Mouse (Mus musculus): Measurements from ENCODE around the gene Hps4. TPM values are rescaled to one million over a fixed set of nuclear protein-coding genes. Genes with fewer than 3 reads are reported as not detected.

The Hps4 gene
- polyA plus RNA-seq, 1 experiment from 2014 or later: 28.8 TPM

DNA sequence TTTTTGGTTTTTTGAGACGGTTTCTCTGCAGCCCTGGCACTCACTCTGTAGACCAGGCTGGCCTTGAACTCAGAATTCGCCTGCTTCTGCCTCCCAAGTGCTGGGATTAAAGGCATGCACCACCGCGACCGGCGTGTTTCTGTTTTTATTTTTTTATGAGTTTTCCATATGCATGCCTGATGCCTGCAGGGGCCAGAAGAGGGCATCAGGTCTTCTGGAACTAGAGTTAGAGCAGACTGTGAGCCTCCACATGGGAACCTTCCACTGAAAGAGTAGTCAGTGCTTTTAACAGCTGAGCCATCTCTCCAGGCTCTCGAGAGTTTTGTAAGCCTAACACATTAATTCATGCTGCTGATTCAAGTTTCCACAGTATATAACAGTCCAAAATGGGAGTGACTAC, 3.7 kb upstream of the Hps4 start:
- Histone ChIP-seq H3K9ac (ENCODE audit: low read depth, low read length) (no peak overlapping the region), H3K9me3 (ENCODE audit: control insufficient read depth) (no peaks in the 10 kb centered on the region), H3K4me1 (replicated peaks; ENCODE audit: control insufficient read depth, insufficient read depth, low read length) (peaks cover 3% of the 10 kb centered on the region; the same call in 1 of the 2 replicates), H3K27me3 (replicated peaks; ENCODE audit: control insufficient read depth, insufficient read depth, low read length) (no peaks in the 10 kb centered on the region), H3K4me2 (replicated peaks; ENCODE audit: low read depth) (no peak overlapping the region), H3K27ac (ENCODE audit: low read depth, low read length) (no peak overlapping the region), H3K4me3 (ENCODE audit: low read depth, low read length) (no peak overlapping the region), H3K36me3 (ENCODE audit: control insufficient read depth, insufficient read depth) (peaks cover 52% of the 10 kb centered on the region)
- WGBS: 55% methylated on average over 7 of the region's 7 CpGs
- no peak for ATAC-seq
- peak; percentile 46 for TF ChIP-seq CTCF (IDR thresholded peaks at IDR 0.05; ENCODE audit: low read depth)

DNA sequence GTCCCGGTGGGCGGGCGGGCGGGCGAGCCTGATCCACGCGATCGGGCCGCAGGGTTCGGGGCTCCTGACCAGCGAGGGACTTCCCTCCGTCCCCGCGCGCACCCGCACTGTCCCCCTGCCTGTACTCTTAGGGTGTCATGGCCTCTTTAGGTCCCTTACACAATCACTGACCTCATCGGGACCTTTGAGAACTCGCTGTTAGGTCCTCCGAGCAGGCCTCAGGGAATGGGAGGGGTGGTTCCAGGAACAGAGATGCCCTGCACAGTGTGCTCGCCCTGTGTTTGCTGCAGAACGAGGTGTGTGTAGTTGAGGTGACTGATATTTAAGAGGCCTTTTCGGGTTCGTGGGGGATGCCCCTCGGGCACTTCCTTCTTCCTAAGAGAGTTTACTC, 317 bp downstream of the Hps4 start:
- Histone ChIP-seq H3K4me1 (replicated peaks; ENCODE audit: control insufficient read depth, insufficient read depth, low read length) (peaks cover 3% of the 10 kb centered on the region; the same call in 1 of the 2 replicates), H3K27ac (ENCODE audit: low read depth, low read length) (peak overlapping the region; percentile 88), H3K36me3 (ENCODE audit: control insufficient read depth, insufficient read depth) (peaks cover 32% of the 10 kb centered on the region), H3K9ac (ENCODE audit: low read depth, low read length) (peak overlapping the region; percentile 76), H3K4me3 (ENCODE audit: low read depth, low read length) (peak overlapping the region; percentile 78), H3K4me2 (replicated peaks; ENCODE audit: low read depth) (peak overlapping the region; percentile 77), H3K9me3 (ENCODE audit: control insufficient read depth) (no peaks in the 10 kb centered on the region), H3K27me3 (replicated peaks; ENCODE audit: control insufficient read depth, insufficient read depth, low read length) (no peaks in the 10 kb centered on the region)
- ATAC-seq: peak; percentile 70
- TF ChIP-seq CTCF (IDR thresholded peaks at IDR 0.05; ENCODE audit: low read depth): no peak
- under 1% methylated on average over 24 of the region's 24 CpGs for WGBS

DNA sequence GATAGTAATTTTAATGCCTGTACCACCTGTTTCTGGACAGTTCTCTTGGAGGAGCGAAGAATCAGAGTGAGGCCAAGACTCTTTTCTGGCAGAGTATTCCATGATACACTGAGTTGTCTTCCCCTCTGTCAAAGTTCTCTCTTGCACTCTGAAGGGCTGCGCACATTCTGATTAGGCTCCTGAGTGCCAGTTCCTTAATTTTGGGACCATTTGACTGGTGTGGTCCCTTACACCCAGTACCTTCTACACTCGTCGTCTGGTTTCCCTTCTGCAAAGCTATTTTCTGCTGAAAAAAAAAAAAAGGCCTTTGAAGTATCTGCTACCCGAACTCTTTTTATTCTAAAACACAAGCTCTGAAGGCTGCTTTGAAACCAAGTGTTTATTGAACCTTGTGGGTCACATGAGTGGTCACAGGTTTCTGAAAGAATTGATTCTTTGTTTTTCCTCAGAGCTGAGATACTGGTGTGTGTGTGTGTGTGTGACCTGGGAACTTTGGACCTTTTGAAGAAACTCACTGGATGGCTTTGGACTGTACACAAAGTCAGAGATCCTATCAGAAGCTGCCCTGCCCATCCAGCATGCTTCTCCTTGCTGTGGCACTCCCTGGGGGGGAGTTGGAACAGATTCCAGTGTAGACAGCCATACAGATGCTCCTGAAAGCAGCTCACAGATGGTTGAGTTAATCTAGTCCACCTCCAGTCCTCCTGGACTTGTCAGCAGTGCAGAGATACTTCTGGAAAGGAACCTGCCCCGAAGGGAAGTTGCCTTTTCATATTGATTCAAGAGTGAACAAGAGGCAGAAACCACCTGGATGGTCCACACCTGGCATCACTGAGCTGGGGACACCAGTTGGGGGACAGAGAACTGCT, 1.4 kb downstream of the Hps4 start:
- H3K4me2 ChIP-seq (replicated peaks; ENCODE audit: low read depth): peak overlapping the region; percentile 77
- no peak for TF ChIP-seq CTCF (IDR thresholded peaks at IDR 0.05; ENCODE audit: low read depth)
- H3K27ac ChIP-seq (ENCODE audit: low read depth, low read length): peak overlapping the region; percentile 88
- peaks cover 3% of the 10 kb centered on the region; the same call in 1 of the 2 replicates for H3K4me1 ChIP-seq (replicated peaks; ENCODE audit: control insufficient read depth, insufficient read depth, low read length)
- ATAC-seq: peak; percentile 84
- no peaks in the 10 kb centered on the region for H3K9me3 ChIP-seq (ENCODE audit: control insufficient read depth)
- 46% methylated on average over 6 of the region's 6 CpGs for WGBS
- no peaks in the 10 kb centered on the region for H3K27me3 ChIP-seq (replicated peaks; ENCODE audit: control insufficient read depth, insufficient read depth, low read length)
- H3K4me3 ChIP-seq (ENCODE audit: low read depth, low read length): peak overlapping the region; percentile 4; the same call in 1 of the 2 replicates
- peaks cover 35% of the 10 kb centered on the region for H3K36me3 ChIP-seq (ENCODE audit: control insufficient read depth, insufficient read depth)
- no peak overlapping the region for H3K9ac ChIP-seq (ENCODE audit: low read depth, low read length)

DNA sequence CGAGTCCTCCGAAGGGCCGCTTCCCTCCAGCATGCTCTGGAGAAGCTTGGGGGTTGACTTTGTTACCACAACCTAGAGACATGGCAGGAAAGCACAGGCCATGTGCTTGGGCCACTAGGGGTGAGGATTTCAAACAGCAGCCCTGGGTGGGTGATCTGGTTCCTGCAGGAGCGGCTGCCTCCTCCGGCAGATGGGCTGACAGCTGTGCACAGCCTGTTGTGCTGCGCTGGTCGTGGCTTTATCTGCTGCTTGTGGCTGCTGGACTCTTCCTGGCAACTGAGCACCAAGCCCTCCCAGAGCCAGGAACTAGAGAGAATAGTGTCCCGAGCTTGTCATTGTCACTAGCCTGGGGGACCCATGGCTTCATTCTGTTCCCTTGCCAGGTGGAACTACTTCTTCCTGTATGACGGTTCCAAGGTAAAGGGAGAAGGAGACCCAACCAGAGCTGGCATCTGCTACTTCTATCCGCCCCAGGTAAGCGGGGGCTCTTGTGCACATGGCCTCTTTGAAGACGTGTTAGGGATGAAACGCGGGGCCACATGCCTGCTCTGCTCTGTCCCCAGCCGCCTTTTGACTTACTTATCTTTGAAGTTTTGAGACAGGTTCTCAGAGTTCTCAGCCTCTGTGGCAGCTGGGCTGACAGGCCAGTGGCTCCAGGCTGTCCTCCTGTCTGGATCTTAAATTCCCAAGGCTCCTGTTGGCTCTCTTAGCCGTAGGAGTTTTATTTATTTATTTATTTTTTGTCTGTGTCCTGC, 3.5 kb downstream of the Hps4 start:
- H3K9ac ChIP-seq (ENCODE audit: low read depth, low read length): no peak overlapping the region
- no peak overlapping the region for H3K27ac ChIP-seq (ENCODE audit: low read depth, low read length)
- peaks cover 3% of the 10 kb centered on the region; the same call in 1 of the 2 replicates for H3K4me1 ChIP-seq (replicated peaks; ENCODE audit: control insufficient read depth, insufficient read depth, low read length)
- peaks cover 49% of the 10 kb centered on the region for H3K36me3 ChIP-seq (ENCODE audit: control insufficient read depth, insufficient read depth)
- H3K4me3 ChIP-seq (ENCODE audit: low read depth, low read length): no peak overlapping the region; the same call in 1 of the 2 replicates
- no peaks in the 10 kb centered on the region for H3K27me3 ChIP-seq (replicated peaks; ENCODE audit: control insufficient read depth, insufficient read depth, low read length)
- 72% methylated on average over 16 of the region's 16 CpGs for WGBS
- H3K9me3 ChIP-seq (ENCODE audit: control insufficient read depth): no peaks in the 10 kb centered on the region
- no peak for ATAC-seq
- peak overlapping the region; percentile 51 for H3K4me2 ChIP-seq (replicated peaks; ENCODE audit: low read depth)
- TF ChIP-seq CTCF (IDR thresholded peaks at IDR 0.05; ENCODE audit: low read depth): no peak

DNA sequence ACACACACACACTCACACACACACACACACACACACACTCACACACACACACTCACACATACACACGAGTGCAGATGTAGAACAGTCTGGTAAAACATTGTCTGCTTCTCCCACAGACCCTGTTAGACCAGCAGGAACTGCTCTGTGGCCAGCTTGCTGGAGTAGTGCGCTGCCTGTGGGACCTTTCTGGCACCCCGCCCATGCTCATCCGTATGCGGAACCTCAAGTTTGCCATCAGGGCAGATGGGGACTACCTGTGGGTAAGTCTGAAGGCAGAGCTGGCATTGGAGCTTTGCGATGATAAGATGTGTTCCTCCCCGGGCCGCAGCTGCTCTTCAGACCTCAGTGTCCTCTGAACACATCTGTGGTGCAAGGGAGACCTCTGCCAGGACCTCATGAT, 6.3 kb downstream of the Hps4 start:
- ATAC-seq: no peak
- H3K36me3 ChIP-seq (ENCODE audit: control insufficient read depth, insufficient read depth): peaks cover 66% of the 10 kb centered on the region

DNA sequence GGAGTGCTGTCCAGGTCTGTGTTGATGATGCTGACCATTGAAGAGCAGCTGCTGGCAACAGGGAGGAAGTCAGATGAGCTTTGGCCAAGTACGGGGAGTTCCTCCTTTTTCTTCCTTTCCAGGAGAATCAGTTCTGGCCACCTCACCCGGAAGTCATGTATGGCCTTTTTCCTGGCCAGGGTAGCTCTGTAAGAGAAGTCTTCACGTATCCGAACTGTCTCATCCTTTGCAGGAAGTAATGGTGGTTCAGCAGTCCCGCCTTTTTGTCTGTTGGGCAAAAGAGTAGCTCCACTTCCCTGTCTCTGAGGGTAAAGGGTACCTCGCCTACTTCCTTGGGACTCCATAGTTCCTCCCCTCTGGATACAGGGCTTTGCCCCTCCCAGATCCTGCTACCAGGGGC, 12.6 kb downstream of the Hps4 start:
- no peaks in the 10 kb centered on the region for H3K9me3 ChIP-seq (ENCODE audit: control insufficient read depth)
- H3K27me3 ChIP-seq (replicated peaks; ENCODE audit: control insufficient read depth, insufficient read depth, low read length): no peaks in the 10 kb centered on the region
- no peak for TF ChIP-seq CTCF (IDR thresholded peaks at IDR 0.05; ENCODE audit: low read depth)
- no peak overlapping the region for H3K4me2 ChIP-seq (replicated peaks; ENCODE audit: low read depth)
- ATAC-seq: 0 out of 2 replicates have a peak, but pooled peaks have one; percentile 5
- no peak overlapping the region for H3K9ac ChIP-seq (ENCODE audit: low read depth, low read length)
- 70% methylated on average over 6 of the region's 6 CpGs for WGBS
- no peak overlapping the region for H3K4me3 ChIP-seq (ENCODE audit: low read depth, low read length)
- peak overlapping the region; percentile 35; the same call in 1 of the 2 replicates for H3K27ac ChIP-seq (ENCODE audit: low read depth, low read length)
- H3K4me1 ChIP-seq (replicated peaks; ENCODE audit: control insufficient read depth, insufficient read depth, low read length): no peaks in the 10 kb centered on the region
- H3K36me3 ChIP-seq (ENCODE audit: control insufficient read depth, insufficient read depth): peaks cover 50% of the 10 kb centered on the region

More for the DNA sequence above, 6.3 kb downstream of the Hps4 start:
- no peak for TF ChIP-seq CTCF (IDR thresholded peaks at IDR 0.05; ENCODE audit: low read depth)
- no peaks in the 10 kb centered on the region for H3K4me1 ChIP-seq (replicated peaks; ENCODE audit: control insufficient read depth, insufficient read depth, low read length)
- no peaks in the 10 kb centered on the region for H3K27me3 ChIP-seq (replicated peaks; ENCODE audit: control insufficient read depth, insufficient read depth, low read length)
- H3K9ac ChIP-seq (ENCODE audit: low read depth, low read length): no peak overlapping the region
- no peak overlapping the region for H3K4me2 ChIP-seq (replicated peaks; ENCODE audit: low read depth)
- 84% methylated on average over 8 of the region's 8 CpGs for WGBS
- H3K27ac ChIP-seq (ENCODE audit: low read depth, low read length): no peak overlapping the region
- no peaks in the 10 kb centered on the region for H3K9me3 ChIP-seq (ENCODE audit: control insufficient read depth)
- H3K4me3 ChIP-seq (ENCODE audit: low read depth, low read length): no peak overlapping the region
